Mouse (Mus musculus): ENCODE data around the gene Arhgef26. TPM values are rescaled to one million over a fixed set of nuclear protein-coding genes. Genes with fewer than 3 reads are reported as not detected.

Gene Arhgef26
- polyA plus RNA-seq, 1 experiment from 2014 or later = 10.3 TPM

DNA sequence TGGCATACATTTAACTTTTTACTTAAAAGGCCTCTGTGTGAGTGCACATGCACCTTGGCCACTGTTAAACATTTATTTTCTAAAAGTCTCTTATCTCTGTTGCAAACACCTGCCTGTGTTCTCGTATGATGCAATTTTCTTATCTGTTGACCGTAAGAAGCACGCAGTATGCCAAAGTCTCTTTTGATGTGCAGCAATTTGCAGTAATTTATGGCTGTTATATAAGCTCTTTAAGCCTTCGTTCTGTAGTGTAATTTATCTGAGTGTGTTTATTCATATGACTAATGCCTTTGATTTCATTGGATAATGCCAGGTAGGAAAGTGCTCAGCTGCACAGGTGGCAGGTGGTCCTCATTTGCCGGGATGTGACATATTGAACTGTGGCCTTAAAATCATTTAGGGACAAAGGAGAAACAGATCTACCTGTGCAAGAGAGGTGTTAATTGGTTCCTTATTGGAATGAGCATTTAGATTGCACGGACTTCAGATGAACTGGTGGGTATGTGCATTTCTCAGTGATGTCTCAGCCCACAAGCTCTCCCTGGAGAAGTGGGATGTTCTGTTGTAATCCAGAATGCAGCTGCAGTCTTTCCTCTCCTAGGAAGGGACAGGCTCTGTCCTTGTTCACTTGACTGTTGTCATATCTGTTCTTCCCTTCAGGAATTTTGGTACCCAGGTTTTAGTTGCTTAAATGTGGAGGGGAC lies 10.5 kb downstream of the Arhgef26 start:
- Histone ChIP-seq H3K4me2 (no peak overlapping the region), H3K36me3 (ENCODE audit: poor library complexity, severe bottlenecking) (0 out of 2 replicates have a peak, but pooled peaks cover 2% of the 10 kb centered on the region), H3K27ac (no peak overlapping the region), H3K9me3 (replicated peaks) (no peaks in the 10 kb centered on the region), H3K4me1 (no peaks in the 10 kb centered on the region), H3K4me3 (no peak overlapping the region), H3K27me3 (no peaks in the 10 kb centered on the region), H3K9ac (no peak overlapping the region)
- ATAC-seq = no peak
- 87% methylated on average over 6 of the region's 6 CpGs for WGBS

DNA sequence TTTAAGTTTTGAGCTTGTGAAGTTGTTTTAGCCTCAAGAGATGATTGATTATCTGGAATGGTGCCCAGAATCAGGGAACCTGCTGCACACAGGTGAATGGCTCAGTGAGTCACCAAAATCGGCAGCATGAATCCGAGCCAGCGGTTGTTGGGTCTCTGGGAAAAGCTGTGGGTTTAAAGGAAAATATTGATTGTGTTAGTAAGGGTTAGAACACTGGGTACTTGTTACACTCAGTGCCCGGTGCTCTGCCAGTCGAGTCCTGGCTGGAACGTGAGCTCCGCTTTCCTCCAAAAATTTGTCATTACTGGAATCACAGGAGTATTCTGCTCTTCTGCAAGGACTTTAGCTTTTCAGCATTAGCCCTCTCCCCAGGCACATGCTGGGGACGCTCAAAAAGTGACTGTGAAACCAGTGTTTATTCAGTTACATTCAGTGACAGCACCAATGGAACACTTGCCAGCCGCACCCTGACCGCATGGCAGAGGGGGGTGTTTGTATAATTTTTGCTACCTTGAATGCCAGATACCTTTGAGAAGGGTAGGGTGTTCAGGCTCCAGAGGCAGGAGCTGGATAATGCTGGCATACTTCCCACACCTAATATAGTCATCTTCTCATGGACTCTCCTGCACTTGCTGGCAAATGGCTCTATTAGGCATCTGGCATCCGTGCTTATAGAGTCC lies 11.2 kb downstream of the Arhgef26 start:
- Histone ChIP-seq H3K27me3 (no peaks in the 10 kb centered on the region), H3K4me2 (no peak overlapping the region), H3K27ac (no peak overlapping the region), H3K4me1 (no peaks in the 10 kb centered on the region), H3K4me3 (no peak overlapping the region), H3K9me3 (replicated peaks) (no peaks in the 10 kb centered on the region), H3K36me3 (ENCODE audit: poor library complexity, severe bottlenecking) (0 out of 2 replicates have a peak, but pooled peaks cover 2% of the 10 kb centered on the region), H3K9ac (no peak overlapping the region)
- ATAC-seq = no peak
- WGBS = 83% methylated on average over 11 of the region's 11 CpGs

DNA sequence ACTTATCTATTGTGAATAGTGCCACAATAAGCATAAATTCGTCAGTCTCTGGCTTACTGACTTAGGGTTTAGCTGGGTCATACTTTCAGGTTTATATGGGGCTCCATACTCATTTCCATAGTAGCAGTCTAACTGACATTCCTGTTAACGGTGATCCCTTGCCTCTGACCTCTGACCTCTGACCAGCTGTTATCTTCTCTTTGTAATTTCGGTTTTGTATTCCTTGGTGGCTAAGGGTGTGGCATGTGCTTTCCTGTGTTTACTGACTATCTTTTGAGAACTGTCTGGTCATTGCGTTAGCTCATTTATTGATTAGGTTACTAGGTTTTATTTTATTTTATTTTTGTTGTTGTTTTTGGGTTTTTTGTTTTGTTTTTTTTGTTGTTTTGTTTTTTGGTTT lies 13.9 kb downstream of the Arhgef26 start:
- Histone ChIP-seq H3K4me3 (no peak overlapping the region), H3K27me3 (no peaks in the 10 kb centered on the region), H3K27ac (no peak overlapping the region), H3K9ac (no peak overlapping the region), H3K4me1 (no peaks in the 10 kb centered on the region), H3K9me3 (replicated peaks) (no peaks in the 10 kb centered on the region), H3K36me3 (ENCODE audit: poor library complexity, severe bottlenecking) (no peaks in the 10 kb centered on the region), H3K4me2 (no peak overlapping the region)
- no peak for ATAC-seq
- 90% methylated on average over 4 of the region's 4 CpGs for WGBS

DNA sequence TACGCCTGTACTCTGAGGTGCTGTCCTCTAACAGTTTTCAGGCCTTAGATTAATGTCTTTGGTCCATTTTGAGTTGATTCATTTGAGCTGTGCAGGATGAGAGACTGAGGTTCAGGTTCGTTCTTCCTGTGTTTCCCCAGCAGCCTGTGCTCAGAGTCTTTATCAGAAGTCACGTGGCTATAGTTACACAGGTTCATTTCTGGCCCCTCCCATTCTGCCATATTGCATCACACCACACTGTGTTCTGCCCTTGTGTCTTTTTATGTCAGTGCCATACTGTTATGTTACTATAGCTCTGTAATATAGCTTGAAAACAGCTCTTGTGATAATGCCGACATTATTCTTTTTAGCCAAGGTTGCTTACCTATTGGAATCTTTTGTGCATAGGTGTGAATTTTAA lies 14.7 kb downstream of the Arhgef26 start:
- Histone ChIP-seq H3K36me3 (ENCODE audit: poor library complexity, severe bottlenecking) (no peaks in the 10 kb centered on the region), H3K9ac (no peak overlapping the region), H3K9me3 (replicated peaks) (no peaks in the 10 kb centered on the region), H3K4me2 (no peak overlapping the region), H3K4me3 (no peak overlapping the region), H3K27ac (no peak overlapping the region), H3K4me1 (no peaks in the 10 kb centered on the region), H3K27me3 (no peaks in the 10 kb centered on the region)
- WGBS = 96% methylated on average over 4 of the region's 4 CpGs
- ATAC-seq = no peak

DNA sequence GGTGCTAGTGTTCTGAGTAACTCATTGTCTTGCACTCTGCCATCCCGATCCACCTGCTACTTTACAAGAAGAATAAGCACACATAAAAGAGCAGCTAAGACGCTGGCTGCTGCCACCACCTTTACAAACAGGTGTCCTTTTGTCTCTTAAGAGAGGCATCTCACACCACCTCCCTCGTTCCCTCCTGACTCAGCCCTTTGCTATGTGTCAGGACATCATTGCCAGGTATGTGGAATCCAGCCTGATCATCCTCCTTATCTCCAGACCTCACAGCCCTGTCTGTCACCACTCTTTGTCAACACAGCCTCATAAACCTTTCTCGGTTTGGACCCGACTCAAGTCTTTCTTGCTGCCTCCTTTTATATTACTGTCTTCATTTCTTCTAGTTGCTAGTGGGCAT lies 29.7 kb downstream of the Arhgef26 start:
- ATAC-seq = no peak
- H3K9ac ChIP-seq = no peak overlapping the region
- H3K9me3 ChIP-seq (replicated peaks) = no peaks in the 10 kb centered on the region
- H3K4me3 ChIP-seq = no peak overlapping the region
- no peak overlapping the region for H3K27ac ChIP-seq
- no peak overlapping the region for H3K4me2 ChIP-seq
- H3K4me1 ChIP-seq = no peaks in the 10 kb centered on the region
- H3K36me3 ChIP-seq (ENCODE audit: poor library complexity, severe bottlenecking) = no peaks in the 10 kb centered on the region
- WGBS = 88% methylated on average over 5 of the region's 5 CpGs
- H3K27me3 ChIP-seq = no peaks in the 10 kb centered on the region

DNA sequence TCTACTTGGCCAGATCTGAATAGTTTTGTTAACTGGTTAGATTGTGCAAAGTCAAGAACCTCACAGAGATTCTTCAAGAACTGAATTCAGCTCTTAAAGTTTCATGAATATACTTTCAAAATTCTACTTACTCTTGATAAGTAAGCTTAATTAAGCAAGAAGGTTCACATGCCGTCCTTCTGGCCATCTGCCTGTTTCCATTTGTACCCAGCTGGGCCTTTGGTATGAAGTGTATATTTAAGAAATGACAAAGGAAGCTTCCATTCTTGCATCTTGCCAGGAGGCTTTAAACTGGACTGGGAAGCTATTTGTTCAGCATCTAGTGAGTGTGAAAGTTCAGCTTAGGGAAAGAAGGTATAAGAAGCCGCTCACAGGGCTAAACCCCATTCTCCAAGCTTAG lies 34.7 kb downstream of the Arhgef26 start:
- ATAC-seq = no peak
- WGBS = 69% methylated on average over 2 of the region's 2 CpGs
- H3K4me1 ChIP-seq = no peaks in the 10 kb centered on the region
- no peak overlapping the region for H3K9ac ChIP-seq
- H3K36me3 ChIP-seq (ENCODE audit: poor library complexity, severe bottlenecking) = no peaks in the 10 kb centered on the region
- no peak overlapping the region for H3K4me3 ChIP-seq
- H3K27me3 ChIP-seq = no peaks in the 10 kb centered on the region
- H3K27ac ChIP-seq = no peak overlapping the region
- no peaks in the 10 kb centered on the region for H3K9me3 ChIP-seq (replicated peaks)
- no peak overlapping the region for H3K4me2 ChIP-seq

DNA sequence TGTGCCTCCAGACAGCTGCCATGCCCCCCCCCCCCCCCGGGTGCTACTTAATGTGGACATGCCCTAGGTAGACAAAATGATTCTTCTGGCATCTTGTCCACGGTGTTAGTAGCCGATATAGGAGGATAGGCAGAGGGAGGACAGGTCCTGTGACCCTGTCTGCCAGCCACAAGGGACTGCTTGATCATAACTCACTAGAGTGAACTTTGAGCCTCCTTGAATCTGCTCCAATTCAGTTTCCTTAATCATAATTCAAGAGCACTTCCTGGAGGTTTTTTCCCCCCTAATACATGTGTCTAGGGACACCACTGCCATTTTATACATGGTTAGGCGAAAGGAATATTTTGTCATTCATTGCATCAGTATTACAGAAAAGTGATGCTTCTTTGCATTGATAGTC lies 36.2 kb downstream of the Arhgef26 start:
- H3K9me3 ChIP-seq (replicated peaks) = no peaks in the 10 kb centered on the region
- H3K4me3 ChIP-seq = no peak overlapping the region
- H3K27ac ChIP-seq = no peak overlapping the region
- no peak overlapping the region for H3K9ac ChIP-seq
- no peak overlapping the region for H3K4me2 ChIP-seq
- no peaks in the 10 kb centered on the region for H3K36me3 ChIP-seq (ENCODE audit: poor library complexity, severe bottlenecking)
- no peak for ATAC-seq
- no peaks in the 10 kb centered on the region for H3K27me3 ChIP-seq
- 88% methylated on average over 4 of the region's 4 CpGs for WGBS
- H3K4me1 ChIP-seq = no peaks in the 10 kb centered on the region

DNA sequence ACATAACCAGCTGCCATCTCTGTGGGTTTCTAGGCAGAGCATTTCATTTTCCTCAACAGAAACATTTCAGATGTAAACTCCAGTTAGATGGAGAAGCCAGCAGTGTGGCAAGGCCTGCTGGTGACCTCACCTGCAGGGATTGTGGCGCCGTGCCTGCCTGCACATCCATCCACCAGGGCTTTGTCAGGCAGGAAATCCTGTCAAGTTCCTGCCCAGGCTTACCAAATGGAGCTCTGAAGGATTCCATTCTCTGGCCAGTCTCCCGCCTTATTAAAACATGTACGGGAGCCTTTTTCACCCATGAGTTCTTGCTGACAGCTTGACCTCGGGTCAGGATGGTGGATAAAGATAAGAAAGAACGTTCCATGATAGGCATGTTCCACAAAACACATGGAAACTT lies 36.7 kb downstream of the Arhgef26 start:
- Histone ChIP-seq H3K4me3 (no peak overlapping the region), H3K27ac (no peak overlapping the region), H3K27me3 (no peaks in the 10 kb centered on the region), H3K9ac (no peak overlapping the region), H3K9me3 (replicated peaks) (no peaks in the 10 kb centered on the region), H3K36me3 (ENCODE audit: poor library complexity, severe bottlenecking) (no peaks in the 10 kb centered on the region), H3K4me2 (no peak overlapping the region), H3K4me1 (no peaks in the 10 kb centered on the region)
- no peak for ATAC-seq
- 90% methylated on average over 6 of the region's 6 CpGs for WGBS

DNA sequence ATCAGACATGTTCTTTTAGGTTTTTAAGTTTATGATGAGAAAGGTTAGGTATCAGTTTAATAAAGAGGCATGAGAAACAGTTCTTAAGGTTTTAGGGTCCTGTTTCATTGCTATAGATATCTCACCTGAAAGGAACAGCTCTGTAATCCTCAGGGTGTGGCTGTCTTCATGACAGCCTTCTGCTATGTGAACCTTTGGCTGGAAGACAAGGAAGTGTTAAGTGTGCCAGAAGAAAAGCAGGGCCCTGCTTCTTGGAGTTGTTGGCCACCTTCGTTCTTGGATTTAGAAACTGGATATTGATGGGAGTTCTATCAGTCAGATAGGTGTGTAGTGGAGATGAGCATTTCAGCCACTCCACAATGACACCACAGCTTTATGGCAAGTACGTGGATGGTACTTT lies 38.6 kb downstream of the Arhgef26 start:
- no peak for ATAC-seq
- H3K9ac ChIP-seq = no peak overlapping the region
- 95% methylated on average over 2 of the region's 2 CpGs for WGBS
- H3K4me3 ChIP-seq = no peak overlapping the region
- H3K4me1 ChIP-seq = no peaks in the 10 kb centered on the region
- H3K36me3 ChIP-seq (ENCODE audit: poor library complexity, severe bottlenecking) = peaks cover 5% of the 10 kb centered on the region; the same call in 1 of the 2 replicates
- H3K4me2 ChIP-seq = no peak overlapping the region
- H3K9me3 ChIP-seq (replicated peaks) = no peaks in the 10 kb centered on the region
- H3K27ac ChIP-seq = no peak overlapping the region
- no peaks in the 10 kb centered on the region for H3K27me3 ChIP-seq

DNA sequence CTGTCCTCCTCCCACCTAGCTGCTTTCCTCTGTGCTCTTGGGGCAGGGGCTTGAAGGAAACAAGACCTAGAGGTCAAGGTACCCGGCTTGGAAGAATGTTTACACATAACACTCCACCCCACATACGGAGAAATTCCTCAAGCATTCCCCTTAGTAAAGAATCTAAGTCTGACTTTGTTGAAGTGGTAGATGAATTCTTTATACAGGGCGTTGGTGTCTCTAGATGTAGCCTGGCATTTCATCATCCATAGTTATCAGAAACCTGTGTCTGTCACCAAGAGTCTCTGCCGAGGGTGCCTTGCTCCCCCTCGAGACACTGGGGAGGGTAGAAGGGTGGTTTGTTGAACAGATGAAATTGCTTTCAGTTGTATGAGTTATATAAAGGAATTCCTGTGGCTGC lies 41.8 kb downstream of the Arhgef26 start:
- Histone ChIP-seq H3K36me3 (ENCODE audit: poor library complexity, severe bottlenecking) (peaks cover 5% of the 10 kb centered on the region; the same call in 1 of the 2 replicates), H3K4me2 (no peak overlapping the region), H3K4me3 (no peak overlapping the region), H3K9me3 (replicated peaks) (no peaks in the 10 kb centered on the region), H3K27me3 (no peaks in the 10 kb centered on the region), H3K9ac (no peak overlapping the region), H3K4me1 (no peaks in the 10 kb centered on the region), H3K27ac (no peak overlapping the region)
- WGBS = 89% methylated on average over 5 of the region's 5 CpGs
- ATAC-seq = no peak

DNA sequence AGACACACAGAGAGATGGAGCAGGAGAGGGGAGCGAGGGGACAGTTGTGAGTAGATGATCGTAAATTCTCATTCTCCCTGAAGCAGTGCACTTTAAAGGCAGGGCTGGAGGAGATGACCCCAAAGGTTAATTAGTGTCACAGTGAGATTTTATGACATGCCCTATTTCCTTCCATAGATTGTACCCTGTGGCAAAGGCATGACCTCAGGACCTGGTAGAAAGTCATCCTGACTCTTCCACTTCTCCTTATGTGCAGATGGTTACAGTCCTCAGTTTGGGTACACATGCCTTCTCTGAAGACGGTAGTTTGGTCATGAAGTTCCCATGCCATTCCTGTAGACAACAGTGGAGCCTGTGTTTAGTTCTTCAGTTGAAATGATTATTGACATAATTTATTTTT lies 42.3 kb downstream of the Arhgef26 start:
- WGBS = 89% methylated on average over 3 of the region's 3 CpGs
- Histone ChIP-seq H3K27me3 (no peaks in the 10 kb centered on the region), H3K4me2 (no peak overlapping the region), H3K4me3 (no peak overlapping the region), H3K27ac (no peak overlapping the region), H3K9ac (no peak overlapping the region), H3K9me3 (replicated peaks) (no peaks in the 10 kb centered on the region), H3K4me1 (no peaks in the 10 kb centered on the region), H3K36me3 (ENCODE audit: poor library complexity, severe bottlenecking) (peaks cover 5% of the 10 kb centered on the region; the same call in 1 of the 2 replicates)
- ATAC-seq = no peak

DNA sequence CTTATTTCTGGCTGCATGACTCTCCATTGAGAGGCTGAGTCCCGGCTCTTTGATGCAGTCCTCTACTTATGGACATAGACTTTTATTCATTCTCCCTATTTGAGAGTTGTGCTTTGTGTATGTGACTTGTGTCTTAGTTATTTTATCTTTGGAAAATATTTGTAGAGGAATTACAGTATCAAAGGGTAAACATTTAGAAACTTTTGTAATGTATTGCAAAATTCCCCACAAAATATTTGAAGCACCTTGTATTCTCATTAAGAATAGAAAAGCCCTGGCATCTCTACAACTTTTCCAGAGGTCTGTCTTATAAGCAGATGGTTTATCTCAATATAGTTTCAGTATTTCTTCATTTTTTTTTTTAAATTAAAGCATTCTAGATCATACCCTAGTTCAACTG lies 44.7 kb downstream of the Arhgef26 start:
- H3K27ac ChIP-seq = no peak overlapping the region
- no peak for ATAC-seq

DNA sequence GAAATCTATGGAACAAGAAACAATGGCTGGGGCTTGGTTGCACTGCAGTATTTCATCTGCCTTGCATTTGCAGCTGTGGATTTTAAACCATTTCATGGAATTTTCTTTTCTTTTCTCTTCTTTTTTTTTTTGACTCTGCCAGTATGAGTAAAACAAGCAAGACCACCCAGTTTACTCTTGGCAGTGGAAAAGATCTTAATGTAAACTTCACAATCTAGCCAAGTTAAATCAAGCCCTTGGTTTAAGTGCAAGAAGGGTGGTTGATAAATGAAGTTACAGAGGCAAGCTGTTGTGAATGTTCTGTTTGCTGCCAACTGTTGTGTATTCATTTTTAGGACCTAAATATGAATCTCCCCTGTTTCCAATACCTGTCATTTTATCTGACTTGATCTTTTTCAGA lies 54.5 kb downstream of the Arhgef26 start:
- H3K27ac ChIP-seq = no peak overlapping the region
- ATAC-seq = no peak
- H3K36me3 ChIP-seq (ENCODE audit: poor library complexity, severe bottlenecking) = no peaks in the 10 kb centered on the region
- no peak overlapping the region for H3K9ac ChIP-seq
- no peaks in the 10 kb centered on the region for H3K9me3 ChIP-seq (replicated peaks)
- H3K4me1 ChIP-seq = peaks cover 6% of the 10 kb centered on the region; the same call in 1 of the 2 replicates
- no peaks in the 10 kb centered on the region for H3K27me3 ChIP-seq
- H3K4me2 ChIP-seq = no peak overlapping the region
- H3K4me3 ChIP-seq = no peak overlapping the region

More for the DNA sequence above, 44.7 kb downstream of the Arhgef26 start:
- WGBS = 98% methylated on average over 1 of the region's 1 CpGs
- Histone ChIP-seq H3K4me2 (no peak overlapping the region), H3K9me3 (replicated peaks) (no peaks in the 10 kb centered on the region), H3K9ac (no peak overlapping the region), H3K36me3 (ENCODE audit: poor library complexity, severe bottlenecking) (peaks cover 5% of the 10 kb centered on the region; the same call in 1 of the 2 replicates), H3K4me3 (no peak overlapping the region), H3K4me1 (no peaks in the 10 kb centered on the region), H3K27me3 (no peaks in the 10 kb centered on the region)
